Comparison of ENCODE assay signal across 12 mouse cellular contexts in genomic region chr16:4897146-4897730, GRCm38 (mm10). TPM values are rescaled to one million over a fixed set of nuclear protein-coding genes. Genes with fewer than 3 reads are reported as not detected.
DNase-seq lines count a peak whose midpoint lies in the region; ATAC-seq and TF ChIP-seq lines count a peak whose summit lies in the region.
"Had no signal": no experiment of that assay in that cellular context is flagged by ENCODE, and none has a peak within 500 bp of the region (broad histone marks: within the 10 kb centered on the region; RNA-seq: fewer than 3 reads in every experiment).

No protein-coding gene starts in this region.

- no peaks in the 10 kb centered on the region for H3K27me3 ChIP-seq in forebrain, postnatal 0 days (ENCODE audit: insufficient read depth, low read length)
- H3K27me3 ChIP-seq in forebrain, embryonic 13.5 days, result no peaks in the 10 kb centered on the region
- H3K27me3 ChIP-seq in heart, postnatal 0 days (ENCODE audit: control insufficient read depth, insufficient read depth, low read length), result no peaks in the 10 kb centered on the region
- no peaks in the 10 kb centered on the region for H3K27me3 ChIP-seq in hindbrain, embryonic 13.5 days
- H3K27me3 ChIP-seq: embryonic facial prominence, embryonic 12.5 days; hindbrain, embryonic 15.5 days; limb, embryonic 13.5 days had no signal

- H3K9me3 ChIP-seq in forebrain, postnatal 0 days (ENCODE audit: low read length), result no peaks in the 10 kb centered on the region
- no peaks in the 10 kb centered on the region for H3K9me3 ChIP-seq in forebrain, embryonic 13.5 days (replicated peaks)
- H3K9me3 ChIP-seq in heart, postnatal 0 days (replicated peaks; ENCODE audit: control insufficient read depth, low read length), result no peaks in the 10 kb centered on the region
- no peaks in the 10 kb centered on the region for H3K9me3 ChIP-seq in hindbrain, embryonic 13.5 days
- H3K9me3 ChIP-seq: embryonic facial prominence, embryonic 12.5 days; hindbrain, embryonic 15.5 days; limb, embryonic 13.5 days had no signal

- no peaks in the 10 kb centered on the region for H3K4me1 ChIP-seq in forebrain, postnatal 0 days (ENCODE audit: insufficient read depth)
- peaks cover 5% of the 10 kb centered on the region; the same call in 1 of the 2 replicates for H3K4me1 ChIP-seq in forebrain, embryonic 13.5 days
- peaks cover 29% of the 10 kb centered on the region for H3K4me1 ChIP-seq in lung, adult 2 months (ENCODE audit: control insufficient read depth, insufficient read depth, low read length)
- peaks cover 34% of the 10 kb centered on the region for H3K4me1 ChIP-seq in heart, postnatal 0 days (ENCODE audit: control insufficient read depth, insufficient read depth)
- H3K4me1 ChIP-seq in hindbrain, embryonic 13.5 days (replicated peaks), result peaks cover 20% of the 10 kb centered on the region
- H3K4me1 ChIP-seq: embryonic facial prominence, embryonic 12.5 days; hindbrain, embryonic 15.5 days had no signal

- peak; percentile 31 for TF ChIP-seq CTCF in forebrain, postnatal 0 days (IDR thresholded peaks at IDR 0.05; ENCODE audit: low read depth)
- peak; percentile 19; the same call in 1 of the 2 replicates for TF ChIP-seq CTCF in lung, adult 2 months (IDR thresholded peaks at IDR 0.05; ENCODE audit: insufficient read depth, low read length)
- peak; percentile 16 for TF ChIP-seq CTCF in heart, postnatal 0 days (IDR thresholded peaks at IDR 0.05; ENCODE audit: low read depth)

- TF ChIP-seq POLR2A in lung, adult 2 months (IDR thresholded peaks at IDR 0.05; ENCODE audit: borderline replicate concordance, extremely low read depth, low read depth, low read length), result no peak

- H3K27ac ChIP-seq in forebrain, postnatal 0 days (ENCODE audit: low read depth, low read length), result no peak overlapping the region
- H3K27ac ChIP-seq in forebrain, embryonic 13.5 days, result no peak overlapping the region
- peak overlapping the region; percentile 61 for H3K27ac ChIP-seq in heart, postnatal 0 days (ENCODE audit: low read depth)
- H3K27ac ChIP-seq in hindbrain, embryonic 13.5 days, result no peak overlapping the region
- H3K27ac ChIP-seq: embryonic facial prominence, embryonic 12.5 days; hindbrain, embryonic 15.5 days had no signal

- H3K9ac ChIP-seq in forebrain, postnatal 0 days, result no peak overlapping the region
- no peak overlapping the region for H3K9ac ChIP-seq in forebrain, embryonic 13.5 days
- 0 out of 2 replicates have a peak overlapping the region, but pooled peaks have one; percentile 1 for H3K9ac ChIP-seq in heart, postnatal 0 days (replicated peaks; ENCODE audit: low read depth, low read length)
- H3K9ac ChIP-seq in hindbrain, embryonic 13.5 days, result no peak overlapping the region
- H3K9ac ChIP-seq: embryonic facial prominence, embryonic 12.5 days; hindbrain, embryonic 15.5 days; limb, embryonic 13.5 days had no signal

- H3K36me3 ChIP-seq in forebrain, postnatal 0 days (ENCODE audit: insufficient read depth), result no peaks in the 10 kb centered on the region
- no peaks in the 10 kb centered on the region for H3K36me3 ChIP-seq in forebrain, embryonic 13.5 days (ENCODE audit: poor library complexity, severe bottlenecking)
- H3K36me3 ChIP-seq in heart, postnatal 0 days (replicated peaks; ENCODE audit: control insufficient read depth, insufficient read depth, low read length), result no peaks in the 10 kb centered on the region
- peaks cover 3% of the 10 kb centered on the region; the same call in 1 of the 2 replicates for H3K36me3 ChIP-seq in hindbrain, embryonic 13.5 days
- H3K36me3 ChIP-seq: embryonic facial prominence, embryonic 12.5 days had no signal

- no peak overlapping the region for H3K4me2 ChIP-seq in forebrain, postnatal 0 days (ENCODE audit: low read depth)
- no peak overlapping the region for H3K4me2 ChIP-seq in forebrain, embryonic 13.5 days
- H3K4me2 ChIP-seq in heart, postnatal 0 days (ENCODE audit: low read depth, low read length), result no peak overlapping the region
- no peak overlapping the region for H3K4me2 ChIP-seq in hindbrain, embryonic 13.5 days
- H3K4me2 ChIP-seq: embryonic facial prominence, embryonic 12.5 days; hindbrain, embryonic 15.5 days; limb, embryonic 13.5 days had no signal

- DNase-seq in forebrain, postnatal 0 days, result no peak
- no peak for DNase-seq in lung, adult 2 months
- DNase-seq in lung, adult 18-20 months, result no peak
- no peak for DNase-seq in heart, postnatal 0 days (ENCODE audit: low spot score)
- DNase-seq in testis, postnatal 14 days (ENCODE audit: low spot score), result no peak

- no peak for TF ChIP-seq EP300 in heart, postnatal 0 days (IDR thresholded peaks at IDR 0.05; ENCODE audit: low read depth)

- WGBS in forebrain, postnatal 0 days, result 50% methylated on average over 7 of the region's 7 CpGs
- WGBS in forebrain, embryonic 13.5 days, result 46% methylated on average over 7 of the region's 7 CpGs
- WGBS in lung, adult 2 months, result 69% methylated on average over 7 of the region's 7 CpGs
- 41% methylated on average over 7 of the region's 7 CpGs for WGBS in heart, postnatal 0 days
- WGBS in hindbrain, embryonic 13.5 days, result 49% methylated on average over 7 of the region's 7 CpGs

- H3K4me3 ChIP-seq in forebrain, postnatal 0 days (ENCODE audit: low read depth, low read length), result no peak overlapping the region
- H3K4me3 ChIP-seq in forebrain, embryonic 13.5 days, result no peak overlapping the region
- H3K4me3 ChIP-seq in lung, adult 2 months (replicated peaks; ENCODE audit: extremely low read depth, low read depth, low read length), result no peak overlapping the region
- no peak overlapping the region for H3K4me3 ChIP-seq in heart, postnatal 0 days (ENCODE audit: low read depth, low read length)
- H3K4me3 ChIP-seq in hindbrain, embryonic 13.5 days, result no peak overlapping the region
- H3K4me3 ChIP-seq: embryonic facial prominence, embryonic 12.5 days; hindbrain, embryonic 15.5 days; limb, embryonic 13.5 days had no signal

- ATAC-seq in forebrain, postnatal 0 days, result no peak
- no peak for ATAC-seq in forebrain, embryonic 13.5 days
- peak; percentile 35; the same call in 1 of the 2 replicates for ATAC-seq in heart, postnatal 0 days (ENCODE audit: insufficient read depth, low read depth)
- ATAC-seq in megakaryocyte progenitor cell, adult 5-6 weeks (replicated peaks; ENCODE audit: poor library complexity), result peak; percentile 57
- no peak for ATAC-seq in hindbrain, embryonic 13.5 days (ENCODE audit: low FRiP score)
- ATAC-seq: midbrain, embryonic 16.5 days had no signal

RNA-seq across cellular contexts. Expression of gene Mgrn1, which starts 11.2 kb away (rescaled TPM):
- 123 and 167 TPM in 2 replicates for total RNA-seq in forebrain, postnatal 0 days (2014; rRNA removed)
- polyA plus RNA-seq in forebrain, postnatal 0 days (2015; fragmentation: Nextera tagmentation; extraction: Ambion mirVana), result 96.1 and 109 TPM in 2 replicates
- polyA plus RNA-seq in forebrain, embryonic 13.5 days (2015; fragmentation: Nextera tagmentation; extraction: Ambion mirVana), result 79.0 and 86.4 TPM in 2 replicates
- polyA plus RNA-seq in lung, adult 2 months (2012; rRNA removed), result 124 and 140 TPM in 2 replicates
- total RNA-seq in heart, postnatal 0 days (2014; rRNA removed; ENCODE audit: low replicate concordance), result 214 and 223 TPM in 2 replicates
- polyA plus RNA-seq in heart, postnatal 0 days (2015; fragmentation: Nextera tagmentation; extraction: Ambion mirVana), result 138 and 159 TPM in 2 replicates
- total RNA-seq in megakaryocyte progenitor cell, adult 5-6 weeks (2015), result 20.5 and 23.2 TPM in 2 replicates
- 12.6 and 18.2 TPM in 2 replicates for total RNA-seq in megakaryocyte progenitor cell, adult 5-6 weeks (2017)
- polyA plus RNA-seq in hindbrain, embryonic 13.5 days (2015; fragmentation: Nextera tagmentation; extraction: Ambion mirVana), result 107 and 115 TPM in 2 replicates

RNA-seq across cellular contexts. Expression of gene Ubald1, which starts 17.1 kb away (rescaled TPM):
- total RNA-seq in forebrain, postnatal 0 days (2014; rRNA removed), result 27.7 and 37.7 TPM in 2 replicates
- 79.2 and 80.7 TPM in 2 replicates for polyA plus RNA-seq in forebrain, postnatal 0 days (2015; fragmentation: Nextera tagmentation; extraction: Ambion mirVana)
- 33.9 and 35.1 TPM in 2 replicates for polyA plus RNA-seq in forebrain, embryonic 13.5 days (2015; fragmentation: Nextera tagmentation; extraction: Ambion mirVana)
- polyA plus RNA-seq in lung, adult 2 months (2012; rRNA removed), result 62.1 and 69.5 TPM in 2 replicates
- total RNA-seq in heart, postnatal 0 days (2014; rRNA removed; ENCODE audit: low replicate concordance), result 11.7 and 27.6 TPM in 2 replicates
- 18.3 and 18.8 TPM in 2 replicates for polyA plus RNA-seq in heart, postnatal 0 days (2015; fragmentation: Nextera tagmentation; extraction: Ambion mirVana)
- 36.5 and 38.4 TPM in 2 replicates for total RNA-seq in megakaryocyte progenitor cell, adult 5-6 weeks (2015)
- 16.3 and 16.5 TPM in 2 replicates for total RNA-seq in megakaryocyte progenitor cell, adult 5-6 weeks (2017)
- polyA plus RNA-seq in hindbrain, embryonic 13.5 days (2015; fragmentation: Nextera tagmentation; extraction: Ambion mirVana), result 53.7 and 54.1 TPM in 2 replicates

RNA-seq across cellular contexts. Expression of gene Nudt16l1, which starts 41.3 kb away (rescaled TPM):
- total RNA-seq in forebrain, postnatal 0 days (2014; rRNA removed), result 36.6 and 40.0 TPM in 2 replicates
- polyA plus RNA-seq in forebrain, postnatal 0 days (2015; fragmentation: Nextera tagmentation; extraction: Ambion mirVana), result 133 and 140 TPM in 2 replicates
- polyA plus RNA-seq in forebrain, embryonic 13.5 days (2015; fragmentation: Nextera tagmentation; extraction: Ambion mirVana), result 134 and 142 TPM in 2 replicates
- polyA plus RNA-seq in lung, adult 2 months (2012; rRNA removed), result 75.8 and 79.6 TPM in 2 replicates
- total RNA-seq in heart, postnatal 0 days (2014; rRNA removed; ENCODE audit: low replicate concordance), result 35.5 and 44.0 TPM in 2 replicates
- polyA plus RNA-seq in heart, postnatal 0 days (2015; fragmentation: Nextera tagmentation; extraction: Ambion mirVana), result 96.0 and 101 TPM in 2 replicates
- 25.2 and 30.1 TPM in 2 replicates for total RNA-seq in megakaryocyte progenitor cell, adult 5-6 weeks (2015)
- 18.9 and 19.3 TPM in 2 replicates for total RNA-seq in megakaryocyte progenitor cell, adult 5-6 weeks (2017)
- 128 and 131 TPM in 2 replicates for polyA plus RNA-seq in hindbrain, embryonic 13.5 days (2015; fragmentation: Nextera tagmentation; extraction: Ambion mirVana)

Comparison
In these comparisons a context has a peak if more than half of its experiments do, and no peak if none do; other contexts are left out.
1. ATAC-seq: peak in heart, postnatal 0 days (single experiment) and megakaryocyte progenitor cell, adult 5-6 weeks (single experiment); none in forebrain, postnatal 0 days (single experiment), forebrain, embryonic 13.5 days (single experiment) and hindbrain, embryonic 13.5 days (single experiment).
2. Peak in every context shown above with its lines, with median percentiles within 50 percentile points of each other: CTCF ChIP-seq.